Mouse (Mus musculus) hematopoietic stem cell, adult 5-6 weeks (primary cell): ENCODE measurements around the gene B430306N03Rik. TPM values are rescaled to one million over a fixed set of nuclear protein-coding genes. Genes with fewer than 3 reads are reported as not detected.
A peak's percentile ranks its signal among the peaks of the same experiment; 100 is the strongest.
"Not testable (repeated sequence)": the region's sequence is repeated elsewhere in the genome, so short reads cannot be mapped to it uniquely, and the experiment has no call there.

Experiments
- ATAC-seq, 2 experiments: fragments of 125-278 bp in 1 of 2; replicated peaks in 1 of 2; 2 replicates each; pipeline ENCODE4 v1.8.0; 2016 to 2017; ENCODE audit warnings: inconsistent platforms in 2 of 2, mild to moderate bottlenecking in 2 of 2, moderate number of reproducible peaks in 2 of 2, low read depth in 1 of 2, moderate TSS enrichment in 1 of 2; ENCODE audit not compliant: low FRiP score in 2 of 2, poor library complexity in 2 of 2, severe bottlenecking in 2 of 2, insufficient read depth in 1 of 2, low TSS enrichment in 1 of 2
- total RNA-seq: library from RNA; stranded (forward); fragments of 172-1452, 232-1000 nt; gene quantifications from 2 replicates; pipeline ENCODE4 v1.2.3, GENCODE M21; 2017

B430306N03Rik gene
- total RNA-seq, 1 experiment from 2014 or later = 4.2 TPM

DNA sequence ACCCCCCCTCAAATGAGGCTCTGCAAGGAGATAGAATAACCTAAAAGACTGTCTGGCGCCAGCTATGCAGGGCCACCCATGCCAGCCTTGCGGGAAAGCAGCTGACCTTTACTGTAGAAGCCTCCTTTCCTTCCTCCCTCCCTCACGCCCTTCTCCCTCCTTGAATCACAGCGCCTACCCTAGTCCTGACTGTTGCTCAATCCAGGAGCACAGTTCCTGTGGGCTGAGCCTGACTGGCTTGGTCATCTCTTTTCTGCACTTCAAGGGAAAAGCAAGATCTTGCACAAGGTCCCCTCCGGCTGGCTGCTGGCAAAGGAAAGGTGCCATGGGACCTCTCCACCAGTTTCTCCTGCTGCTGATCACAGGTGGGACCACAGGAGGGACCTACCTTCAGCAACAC, 30.3 kb downstream of the B430306N03Rik start, which contains the start of gene Trem2:
Trem2 (plus strand) TSS at position 171 of the 400 bp plus-strand sequence.
- ATAC-seq = peak in 1 of 2 experiments; percentile 23; a peak in 1 of 4 replicates

DNA sequence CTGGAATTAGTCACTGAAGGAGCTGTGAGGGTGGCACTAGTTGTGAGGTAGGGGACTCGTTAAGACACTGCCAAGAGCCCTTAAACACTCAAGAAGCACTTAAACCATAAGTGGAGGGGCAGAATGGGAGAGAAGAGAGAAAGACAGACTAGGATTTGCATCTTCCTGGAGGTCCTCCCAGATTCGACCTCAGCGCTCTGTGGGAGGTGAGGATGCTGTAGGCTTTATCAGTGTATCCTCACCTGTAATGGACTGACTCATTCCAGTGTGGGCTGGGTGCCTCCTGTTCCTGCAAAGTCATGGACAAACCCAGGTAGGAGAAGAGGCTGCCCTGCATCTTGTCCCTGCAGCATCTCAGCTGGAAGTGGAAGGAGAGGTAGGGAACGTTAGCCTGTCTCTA, 30.9 kb downstream of the B430306N03Rik start:
- peak in 1 of 2 experiments; percentile 5; a peak in 1 of 4 replicates for ATAC-seq

DNA sequence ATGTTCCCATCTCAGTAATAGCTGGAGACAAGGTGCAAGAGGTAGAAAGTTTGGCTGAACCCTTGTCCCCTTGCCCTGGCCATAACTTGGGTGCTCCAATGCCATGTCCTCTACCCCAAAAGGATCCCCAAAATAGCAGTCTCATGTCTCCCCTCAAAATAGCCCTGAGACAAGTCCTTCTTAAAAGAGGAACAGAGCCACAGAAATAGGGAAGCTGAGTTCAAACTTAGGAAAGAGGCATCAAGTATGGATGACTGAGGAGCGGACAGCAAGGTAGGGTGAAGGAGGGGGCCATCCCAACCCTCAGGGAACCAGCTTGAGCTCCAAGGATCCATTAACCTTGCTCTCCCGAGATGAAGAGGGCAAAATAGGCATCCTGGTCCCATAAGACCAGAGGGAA, 31.3 kb downstream of the B430306N03Rik start:
- peak; percentile 44 to 72; a peak in 1 of 4 replicates for ATAC-seq

DNA sequence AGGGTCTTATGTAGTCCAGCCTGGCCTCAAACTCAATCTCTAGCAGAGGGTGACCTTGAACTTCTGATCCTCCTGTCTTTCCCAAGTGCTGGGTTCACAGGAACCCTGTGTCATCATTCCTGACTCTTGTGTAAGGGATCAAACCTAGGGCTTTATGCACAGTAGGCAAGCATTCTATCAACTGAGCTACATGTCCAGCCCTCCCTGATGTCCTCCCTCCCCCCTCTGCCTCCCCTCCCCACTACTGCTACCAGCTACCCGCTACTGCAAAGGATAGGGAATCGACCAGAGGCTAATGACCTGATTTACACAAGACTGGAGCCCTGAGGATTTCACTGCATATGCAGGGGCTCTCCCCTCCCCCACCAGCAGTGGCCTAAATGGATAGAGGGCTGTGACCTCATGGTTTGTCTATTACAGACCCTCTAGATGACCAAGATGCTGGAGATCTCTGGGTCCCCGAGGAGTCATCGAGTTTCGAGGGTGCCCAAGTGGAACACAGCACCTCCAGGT, 34.8 kb downstream of the B430306N03Rik start:
- ATAC-seq = no peak

DNA sequence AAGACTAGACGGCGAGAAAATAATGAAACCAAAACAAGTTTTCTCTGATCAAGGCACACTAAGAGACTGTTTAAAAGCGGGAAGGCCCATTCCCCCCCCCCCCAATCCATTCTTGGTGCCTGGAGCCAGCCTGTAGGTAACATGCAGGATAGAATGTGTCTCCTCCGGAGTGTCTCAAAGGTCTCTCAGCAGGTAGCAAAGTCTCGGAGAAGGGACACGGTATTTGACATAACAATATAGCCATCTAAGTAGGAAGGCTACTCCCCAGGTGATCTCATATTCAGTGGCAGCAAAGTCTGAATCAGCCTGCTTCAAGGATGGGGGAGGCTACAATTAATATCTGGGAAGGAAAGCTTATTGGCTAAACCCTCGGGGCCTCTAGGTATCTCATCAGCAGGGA, 37.0 kb downstream of the B430306N03Rik start:
- not testable (repeated sequence) for ATAC-seq

DNA sequence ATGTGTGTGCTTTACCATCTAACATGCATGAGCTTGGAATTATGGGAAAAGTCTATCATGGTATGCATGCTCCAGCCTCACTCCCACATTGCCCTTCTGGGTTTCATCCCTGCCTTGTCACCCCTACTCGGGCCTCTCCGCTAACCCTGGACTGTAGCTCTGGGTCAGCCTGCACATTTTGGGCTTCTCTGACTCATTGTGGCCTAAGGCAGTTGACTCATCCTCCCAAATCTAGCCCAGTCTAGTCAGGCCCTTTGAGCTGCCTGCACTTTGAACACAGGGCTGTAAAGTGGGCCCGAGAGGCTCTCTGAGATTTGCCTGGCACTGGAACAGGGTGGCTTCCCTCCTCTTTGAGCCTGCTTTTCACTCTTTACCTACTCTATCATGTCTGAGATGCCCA, 39.9 kb downstream of the B430306N03Rik start:
- ATAC-seq = no peak

DNA sequence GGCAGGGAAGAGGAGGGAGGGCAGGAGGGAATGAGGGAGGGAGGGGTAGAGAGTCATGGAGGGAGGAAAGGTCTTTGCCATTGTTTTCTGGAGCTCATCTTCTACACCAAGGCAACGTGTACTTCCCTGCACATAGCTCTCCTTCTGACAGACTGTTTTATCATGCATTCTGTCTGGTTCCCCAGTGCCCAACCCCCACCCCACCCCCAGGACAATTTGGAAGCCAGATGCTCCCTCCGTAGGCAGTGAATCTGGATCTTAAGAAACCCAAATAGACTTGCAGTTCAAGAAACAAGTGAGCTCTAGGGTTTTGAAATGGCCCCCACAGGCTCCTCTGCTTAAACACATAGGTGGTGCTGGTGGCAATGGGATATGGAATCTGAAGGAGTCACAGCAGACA, 42.0 kb downstream of the B430306N03Rik start:
- no peak for ATAC-seq

DNA sequence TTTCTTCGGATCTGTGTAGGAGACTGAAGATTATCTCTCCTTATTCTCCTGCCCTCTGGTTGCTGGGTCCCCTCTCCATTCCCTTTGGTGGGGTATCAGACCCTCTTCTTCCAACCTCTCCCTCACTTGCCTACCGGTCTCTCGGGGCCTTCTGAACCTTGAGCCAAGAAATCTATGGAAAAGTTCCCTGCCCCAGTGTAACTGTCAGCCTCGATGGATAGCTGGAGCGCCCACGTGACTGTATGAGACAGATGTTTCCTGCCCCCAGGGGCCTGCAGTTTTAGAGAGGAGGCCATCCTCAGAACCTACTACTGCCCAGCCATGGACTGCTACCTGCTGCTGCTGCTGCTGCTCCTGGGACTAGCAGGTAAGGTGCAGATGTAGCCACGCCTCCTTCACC, 43.7 kb downstream of the B430306N03Rik start, which contains the start of gene Treml1:
Treml1 (plus strand) TSS at position 301 of the 400 bp plus-strand sequence.
- no peak for ATAC-seq

DNA sequence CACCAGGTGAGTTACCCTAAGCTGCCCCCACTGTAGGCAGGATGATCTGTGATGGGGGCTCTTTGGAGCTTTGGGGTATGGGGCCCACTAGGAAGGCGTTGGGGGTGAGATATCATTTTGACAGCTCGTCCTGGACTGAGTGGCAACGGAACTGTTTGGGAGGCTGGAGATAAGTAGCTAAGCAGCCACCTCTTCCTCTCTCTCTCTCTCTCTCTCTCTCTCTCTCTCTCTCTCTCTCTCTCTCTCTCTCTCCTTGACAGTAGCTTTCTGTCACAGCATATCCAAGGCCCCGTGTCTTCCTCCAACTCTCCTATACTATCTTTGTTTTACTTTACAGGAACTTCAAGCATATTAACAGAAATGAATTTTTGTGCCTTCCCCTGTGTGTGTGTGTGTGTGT, 44.5 kb downstream of the B430306N03Rik start:
- no peak for ATAC-seq

DNA sequence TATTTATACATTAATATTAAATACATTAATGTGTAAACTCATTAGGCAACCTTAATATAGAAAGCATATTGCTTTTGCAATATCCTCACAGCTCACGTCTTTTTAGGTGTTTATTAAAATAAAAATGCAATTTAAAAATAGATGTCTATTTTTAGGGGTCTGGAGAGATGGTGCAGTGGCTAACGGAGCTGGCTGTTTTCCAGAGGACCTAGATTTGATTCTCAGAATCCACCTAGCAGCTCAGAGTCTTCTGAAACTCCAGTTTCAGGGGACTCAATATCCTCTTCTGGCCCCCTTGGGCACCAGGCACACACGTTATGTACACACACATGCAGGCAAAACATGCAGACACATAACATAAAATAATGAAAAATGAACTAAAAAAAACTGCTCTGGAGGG, 46.4 kb downstream of the B430306N03Rik start:
- ATAC-seq = no peak

DNA sequence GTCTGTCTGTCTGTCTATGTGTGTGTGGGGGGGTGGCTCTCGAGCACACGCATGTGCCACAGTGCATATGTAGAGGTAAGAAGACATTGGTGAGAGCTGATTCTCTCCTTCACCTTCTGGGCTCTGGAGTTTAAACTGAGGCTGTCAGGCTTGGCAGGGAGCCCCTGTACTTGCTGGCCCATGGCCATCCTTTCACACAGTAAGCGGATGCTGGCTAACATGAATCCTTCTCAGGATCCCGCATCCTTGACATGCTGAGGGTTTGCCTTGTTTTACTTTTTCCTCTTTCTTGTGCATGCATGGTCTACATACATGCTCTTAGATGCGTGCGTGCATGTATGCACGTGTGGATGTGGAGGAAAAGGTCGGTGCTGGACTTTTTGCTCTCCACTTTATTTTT, 47.0 kb downstream of the B430306N03Rik start:
- no peak for ATAC-seq

DNA sequence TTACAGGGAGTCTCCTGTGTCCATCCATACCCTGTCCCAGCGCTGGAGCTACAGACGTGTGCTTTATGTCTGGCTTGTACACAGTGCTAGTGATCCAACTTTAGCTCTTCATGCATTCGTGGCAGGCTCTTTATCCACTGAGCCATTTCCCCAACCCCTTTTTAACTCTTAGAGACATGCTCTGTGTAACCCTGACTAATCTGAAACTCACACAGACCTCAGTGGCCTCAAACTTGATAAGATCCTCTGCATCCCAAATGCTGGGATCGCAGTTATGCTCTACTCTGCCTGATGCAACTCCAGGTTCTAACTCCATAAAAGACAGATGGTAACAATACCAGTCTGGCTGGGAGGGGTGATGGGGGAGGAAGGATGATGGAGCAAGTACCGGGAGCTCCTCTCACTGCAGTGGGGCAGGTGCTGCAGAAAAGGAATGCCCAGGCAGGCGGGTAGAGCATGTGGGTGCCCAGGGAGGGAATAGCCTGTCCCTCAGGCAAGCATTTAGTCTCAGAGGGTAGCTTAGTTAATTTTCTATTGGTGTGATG, 47.6 kb downstream of the B430306N03Rik start:
- no peak for ATAC-seq

DNA sequence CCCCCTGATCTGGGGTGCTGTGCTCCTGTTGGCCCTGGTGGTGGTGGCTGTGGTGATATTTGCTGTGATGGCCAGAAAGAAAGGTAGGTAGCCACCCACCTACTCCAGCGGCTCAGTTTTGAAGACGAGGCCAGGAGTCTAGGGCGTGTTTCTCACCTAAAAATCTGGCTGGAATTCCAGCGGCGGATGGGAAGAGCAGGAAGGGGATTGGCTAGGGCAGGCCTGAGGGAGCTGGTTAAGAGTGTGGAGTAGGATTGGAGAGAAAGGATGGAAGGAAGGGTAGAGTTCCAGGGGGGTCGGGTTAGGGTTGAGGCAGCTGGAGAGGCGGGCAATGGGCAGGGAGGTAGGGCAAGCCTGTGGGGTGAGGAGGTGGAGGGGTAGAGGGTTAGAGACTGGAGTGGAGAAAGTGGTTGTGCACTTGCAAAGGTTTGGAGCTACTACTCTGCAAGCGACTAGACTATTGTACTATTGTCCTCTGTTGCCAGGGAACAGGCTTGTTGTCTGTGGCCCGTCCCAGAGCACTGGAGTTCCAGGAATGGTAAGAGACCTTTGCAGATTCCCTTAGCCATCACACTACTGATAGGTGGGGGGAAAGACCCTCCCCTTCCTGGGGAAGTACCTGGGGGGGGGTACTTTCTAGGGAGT, 49.7 kb downstream of the B430306N03Rik start:
- ATAC-seq = no peak

DNA sequence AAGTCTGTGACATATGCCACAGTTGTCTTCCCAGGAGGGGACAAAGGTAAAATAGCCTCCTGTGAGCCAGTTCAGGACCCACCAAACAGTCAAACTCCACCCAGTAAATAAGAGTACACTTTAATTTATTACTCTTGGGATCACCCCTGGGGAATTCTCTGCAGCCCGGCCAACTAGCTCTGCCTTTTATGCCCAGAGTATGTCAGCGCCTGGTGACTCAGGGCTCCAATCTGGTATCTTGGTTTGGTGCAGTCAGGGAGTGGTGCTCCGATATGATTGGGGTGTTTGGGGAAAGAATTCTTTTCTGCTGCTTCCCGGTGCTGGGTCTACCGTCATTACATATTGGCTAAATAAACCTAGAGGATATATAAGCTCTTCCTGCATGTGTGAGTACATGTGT, 50.9 kb downstream of the B430306N03Rik start:
- ATAC-seq = no peak

DNA sequence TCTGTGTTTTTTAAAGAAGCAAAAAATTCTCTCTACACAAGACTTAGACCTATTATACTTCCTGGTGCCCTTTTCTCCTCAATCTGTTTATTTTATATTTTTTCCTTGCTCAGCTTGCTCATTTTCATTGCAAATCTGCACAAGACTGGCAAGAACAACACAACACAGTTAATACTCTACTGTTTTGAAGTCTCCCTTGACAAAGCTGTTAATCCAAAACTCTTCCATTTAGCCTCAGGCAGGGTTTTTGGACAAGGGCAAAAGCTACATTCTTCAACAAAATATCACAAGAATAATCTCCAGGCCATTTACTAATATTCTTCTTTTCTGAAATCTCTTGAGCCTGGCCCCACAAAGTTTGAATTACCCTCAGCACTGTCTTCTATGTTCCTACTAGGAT, 55.7 kb downstream of the B430306N03Rik start:
- no peak for ATAC-seq

DNA sequence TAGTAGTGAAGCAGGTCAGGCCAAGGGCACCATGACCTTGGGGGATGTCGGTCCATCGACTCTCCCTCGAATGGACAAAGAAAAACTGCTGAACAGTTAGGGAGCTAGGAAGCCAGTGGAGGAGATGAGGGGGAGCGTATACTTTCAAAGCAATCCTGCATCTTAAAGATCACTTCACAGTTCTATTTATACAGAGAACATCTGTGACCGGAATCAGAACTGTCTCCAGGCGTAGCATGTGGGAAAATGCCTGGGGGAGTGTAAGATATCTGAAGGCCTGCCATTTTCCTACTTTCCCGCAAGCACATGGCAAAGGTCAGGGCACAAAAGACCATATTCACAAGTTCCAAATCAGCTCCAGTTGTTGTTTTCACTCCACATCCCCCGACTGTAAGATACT, 57.0 kb downstream of the B430306N03Rik start:
- no peak for ATAC-seq

DNA sequence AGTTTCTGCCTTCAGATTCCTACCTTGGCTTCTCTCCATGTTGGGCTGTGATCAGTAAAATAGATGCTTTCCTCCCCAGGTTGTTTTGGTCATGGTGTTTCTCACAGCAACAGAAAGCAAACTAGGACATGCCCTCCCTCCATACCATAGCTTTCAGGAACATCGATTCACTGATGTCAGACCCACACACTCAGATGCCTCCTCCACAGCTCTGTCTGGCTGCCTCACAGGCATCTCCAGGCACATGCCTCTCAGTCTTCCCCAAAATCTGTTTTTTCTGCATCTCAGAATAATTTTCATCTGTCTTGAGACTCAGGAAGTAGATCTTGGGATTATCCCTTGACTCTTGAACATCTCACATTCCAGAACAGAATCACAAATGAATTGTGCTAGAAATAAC, 60.2 kb downstream of the B430306N03Rik start:
- ATAC-seq = no peak
